Mouse (Mus musculus): ENCODE results near the gene Slc25a1. TPM values are rescaled to one million over a fixed set of nuclear protein-coding genes. Genes with fewer than 3 reads are reported as not detected.

The Slc25a1 gene
- polyA plus RNA-seq, 1 experiment = 396 TPM

GRCm38 (mm10) chr16:17893923-17894322, 34.1 kb downstream of the Slc25a1 start, which contains the start of gene Tssk1:
Gene Tssk1 (plus strand): TSS chr16:17894223.
- Histone ChIP-seq H3K4me1 (peaks cover 30% of the 10 kb centered on the region), H3K9me3 (no peaks in the 10 kb centered on the region), H3K36me3 (replicated peaks; ENCODE audit: low read length) (peaks cover 14% of the 10 kb centered on the region), H3K27me3 (replicated peaks) (peaks cover 26% of the 10 kb centered on the region), H3K4me3 (replicated peaks) (no peak within 1 kb of the TSS)
- TF ChIP-seq GATA1 (IDR thresholded peaks at IDR 0.05; ENCODE audit: borderline replicate concordance, low read length) (no peak), FLI1 (IDR thresholded peaks at IDR 0.05; ENCODE audit: low read length) (no peak)

- Histone ChIP-seq H3K4me3 (replicated peaks) (no peak overlapping the region), H3K4me1 (peaks cover 29% of the 10 kb centered on the region), H3K9me3 (no peaks in the 10 kb centered on the region), H3K27me3 (replicated peaks) (peaks cover 26% of the 10 kb centered on the region), H3K36me3 (replicated peaks; ENCODE audit: low read length) (peaks cover 6% of the 10 kb centered on the region)
- TF ChIP-seq FLI1 (IDR thresholded peaks at IDR 0.05; ENCODE audit: low read length) = no peak
- TF ChIP-seq GATA1 (IDR thresholded peaks at IDR 0.05; ENCODE audit: borderline replicate concordance, low read length) = no peak
These were observed 35.4 kb downstream of the Slc25a1 start for GRCm38 (mm10) chr16:17892606-17893005.

- no peak for TF ChIP-seq GATA1 (IDR thresholded peaks at IDR 0.05; ENCODE audit: borderline replicate concordance, low read length)
- no peak for TF ChIP-seq FLI1 (IDR thresholded peaks at IDR 0.05; ENCODE audit: low read length)
- H3K27me3 ChIP-seq (replicated peaks) = peaks cover 25% of the 10 kb centered on the region
- no peaks in the 10 kb centered on the region for H3K9me3 ChIP-seq
- H3K4me1 ChIP-seq = peaks cover 31% of the 10 kb centered on the region
- H3K36me3 ChIP-seq (replicated peaks; ENCODE audit: low read length) = peaks cover 6% of the 10 kb centered on the region
- H3K4me3 ChIP-seq (replicated peaks) = peak within 1 kb of the TSS; percentile 98
These were observed 36.5 kb downstream of the Slc25a1 start, which contains the start of gene Gm20518 for GRCm38 (mm10) chr16:17891567-17891959. Gene Gm20518 (minus strand): TSS chr16:17891671.

GRCm38 (mm10) chr16:17890917-17891566, 37.0 kb downstream of the Slc25a1 start:
- Histone ChIP-seq H3K4me1 (peaks cover 35% of the 10 kb centered on the region), H3K9me3 (no peaks in the 10 kb centered on the region), H3K36me3 (replicated peaks; ENCODE audit: low read length) (peaks cover 8% of the 10 kb centered on the region), H3K27me3 (replicated peaks) (peaks cover 22% of the 10 kb centered on the region), H3K4me3 (replicated peaks) (peak overlapping the region; percentile 98)
- TF ChIP-seq GATA1 (IDR thresholded peaks at IDR 0.05; ENCODE audit: borderline replicate concordance, low read length) = no peak
- no peak for TF ChIP-seq FLI1 (IDR thresholded peaks at IDR 0.05; ENCODE audit: low read length)

- H3K4me3 ChIP-seq (replicated peaks) = peak overlapping the region; percentile 98
- peaks cover 12% of the 10 kb centered on the region for H3K36me3 ChIP-seq (replicated peaks; ENCODE audit: low read length)
- H3K4me1 ChIP-seq = peaks cover 42% of the 10 kb centered on the region
- peaks cover 15% of the 10 kb centered on the region for H3K27me3 ChIP-seq (replicated peaks)
- no peaks in the 10 kb centered on the region for H3K9me3 ChIP-seq
- TF ChIP-seq FLI1 (IDR thresholded peaks at IDR 0.05; ENCODE audit: low read length) (no peak), GATA1 (IDR thresholded peaks at IDR 0.05; ENCODE audit: borderline replicate concordance, low read length) (no peak)
These were observed 37.7 kb downstream of the Slc25a1 start for GRCm38 (mm10) chr16:17890342-17890727.

GRCm38 (mm10) chr16:17889689-17890341, 38.2 kb downstream of the Slc25a1 start:
- TF ChIP-seq GATA1 (IDR thresholded peaks at IDR 0.05; ENCODE audit: borderline replicate concordance, low read length) (no peak), FLI1 (IDR thresholded peaks at IDR 0.05; ENCODE audit: low read length) (no peak)
- Histone ChIP-seq H3K4me1 (peaks cover 46% of the 10 kb centered on the region), H3K36me3 (replicated peaks; ENCODE audit: low read length) (peaks cover 16% of the 10 kb centered on the region), H3K4me3 (replicated peaks) (peak overlapping the region; percentile 98), H3K9me3 (no peaks in the 10 kb centered on the region), H3K27me3 (replicated peaks) (peaks cover 10% of the 10 kb centered on the region)

- TF ChIP-seq GATA1 (IDR thresholded peaks at IDR 0.05; ENCODE audit: borderline replicate concordance, low read length) (no peak), FLI1 (IDR thresholded peaks at IDR 0.05; ENCODE audit: low read length) (no peak)
These were observed 43.9 kb downstream of the Slc25a1 start for GRCm38 (mm10) chr16:17884116-17884515.

GRCm38 (mm10) chr16:17882196-17882595, 45.8 kb downstream of the Slc25a1 start:
- peaks cover 67% of the 10 kb centered on the region for H3K4me1 ChIP-seq
- peaks cover 70% of the 10 kb centered on the region for H3K36me3 ChIP-seq (replicated peaks; ENCODE audit: low read length)

More at GRCm38 (mm10) chr16:17884116-17884515, 43.9 kb downstream of the Slc25a1 start:
- Histone ChIP-seq H3K27me3 (replicated peaks) (no peaks in the 10 kb centered on the region), H3K4me1 (peaks cover 58% of the 10 kb centered on the region), H3K4me3 (replicated peaks) (no peak overlapping the region), H3K36me3 (replicated peaks; ENCODE audit: low read length) (peaks cover 51% of the 10 kb centered on the region), H3K9me3 (no peaks in the 10 kb centered on the region)

GRCm38 (mm10) chr16:17879571-17879970, 48.4 kb downstream of the Slc25a1 start:
- Histone ChIP-seq H3K9me3 (peaks cover 4% of the 10 kb centered on the region; the same call in 1 of the 2 replicates), H3K4me1 (peaks cover 55% of the 10 kb centered on the region), H3K27me3 (replicated peaks) (no peaks in the 10 kb centered on the region), H3K4me3 (replicated peaks) (peak overlapping the region; percentile 47), H3K36me3 (replicated peaks; ENCODE audit: low read length) (peaks cover 66% of the 10 kb centered on the region)
- no peak for TF ChIP-seq FLI1 (IDR thresholded peaks at IDR 0.05; ENCODE audit: low read length)
- no peak for TF ChIP-seq GATA1 (IDR thresholded peaks at IDR 0.05; ENCODE audit: borderline replicate concordance, low read length)

More at GRCm38 (mm10) chr16:17882196-17882595, 45.8 kb downstream of the Slc25a1 start:
- no peaks in the 10 kb centered on the region for H3K27me3 ChIP-seq (replicated peaks)
- TF ChIP-seq FLI1 (IDR thresholded peaks at IDR 0.05; ENCODE audit: low read length) (no peak), GATA1 (IDR thresholded peaks at IDR 0.05; ENCODE audit: borderline replicate concordance, low read length) (no peak)
- H3K4me3 ChIP-seq (replicated peaks) = no peak overlapping the region
- peaks cover 4% of the 10 kb centered on the region; the same call in 1 of the 2 replicates for H3K9me3 ChIP-seq

- Histone ChIP-seq H3K4me3 (replicated peaks) (no peak overlapping the region), H3K9me3 (peaks cover 4% of the 10 kb centered on the region; the same call in 1 of the 2 replicates), H3K27me3 (replicated peaks) (no peaks in the 10 kb centered on the region), H3K36me3 (replicated peaks; ENCODE audit: low read length) (peaks cover 67% of the 10 kb centered on the region), H3K4me1 (peaks cover 49% of the 10 kb centered on the region)
- TF ChIP-seq FLI1 (IDR thresholded peaks at IDR 0.05; ENCODE audit: low read length) = no peak
- TF ChIP-seq GATA1 (IDR thresholded peaks at IDR 0.05; ENCODE audit: borderline replicate concordance, low read length) = no peak
These were observed 51.9 kb downstream of the Slc25a1 start for GRCm38 (mm10) chr16:17876096-17876495.

Other genes starting within 250 kb of the Slc25a1 start
- gene Med15, start 195.3 kb downstream of the Slc25a1 start, polyA plus RNA-seq (2012; ENCODE audit: insufficient read depth, low replicate concordance) = 78.5 and 142 TPM in 2 replicates
- 0.65 and 4.0 TPM in 2 replicates for gene Klhl22, start 168.6 kb downstream of the Slc25a1 start, polyA plus RNA-seq (2012; ENCODE audit: insufficient read depth, low replicate concordance)
- 0.79 and 1.7 TPM in 2 replicates for gene Scarf2, start 130.9 kb downstream of the Slc25a1 start, polyA plus RNA-seq (2012; ENCODE audit: insufficient read depth, low replicate concordance)
- gene B830017H08Rik, start 95.1 kb downstream of the Slc25a1 start, polyA plus RNA-seq (2012; ENCODE audit: insufficient read depth, low replicate concordance) = 0.13 TPM in 1 of 2 replicates, not detected in the other
- gene Car15, start 89.9 kb downstream of the Slc25a1 start, polyA plus RNA-seq (2012; ENCODE audit: insufficient read depth, low replicate concordance) = 3.2 TPM in 1 of 2 replicates, not detected in the other
- 0.35 TPM in 1 of 2 replicates, not detected in the other for gene Gm20518, start 36.5 kb downstream of the Slc25a1 start, polyA plus RNA-seq (2012; ENCODE audit: insufficient read depth, low replicate concordance)
- not detected in 2 replicates for gene Tssk1, start 34.0 kb downstream of the Slc25a1 start, polyA plus RNA-seq (2012; ENCODE audit: insufficient read depth, low replicate concordance)
- gene Dgcr2, start 29.7 kb downstream of the Slc25a1 start, polyA plus RNA-seq (2012; ENCODE audit: insufficient read depth, low replicate concordance) = 6.8 and 8.4 TPM in 2 replicates
- not detected in 2 replicates for gene Tssk2, start 29.6 kb downstream of the Slc25a1 start, polyA plus RNA-seq (2012; ENCODE audit: insufficient read depth, low replicate concordance)
- 21.8 and 24.0 TPM in 2 replicates for gene Ess2, start 16.9 kb downstream of the Slc25a1 start, polyA plus RNA-seq (2012; ENCODE audit: insufficient read depth, low replicate concordance)
- gene Gsc2, start 13.2 kb downstream of the Slc25a1 start, polyA plus RNA-seq (2012; ENCODE audit: insufficient read depth, low replicate concordance) = not detected in 2 replicates
- not detected in 2 replicates for gene Vpreb2, start 52.2 kb upstream of the Slc25a1 start, polyA plus RNA-seq (2012; ENCODE audit: insufficient read depth, low replicate concordance)
- gene Dgcr6, start 124.6 kb upstream of the Slc25a1 start, polyA plus RNA-seq (2012; ENCODE audit: insufficient read depth, low replicate concordance) = 17.8 and 20.5 TPM in 2 replicates
- gene Prodh, start 162.0 kb upstream of the Slc25a1 start, polyA plus RNA-seq (2012; ENCODE audit: insufficient read depth, low replicate concordance) = 45.8 and 90.5 TPM in 2 replicates
- gene Rtn4r, start 199.4 kb upstream of the Slc25a1 start, polyA plus RNA-seq (2012; ENCODE audit: insufficient read depth, low replicate concordance) = 56.5 and 164 TPM in 2 replicates